Mouse (Mus musculus) mature B cell (primary cell): ENCODE data around the gene Rin1.
"Not testable (repeated sequence)": the region's sequence is repeated elsewhere in the genome, so short reads cannot be mapped to it uniquely, and the experiment has no call there.

Experiments used
- in situ Hi-C: fragments of 300-500 bp; cut with MboI; formaldehyde crosslinking; loops from 2 replicates; pipeline ENCODE4 v1.14.3; 2019

Gene Rin1

DNA sequence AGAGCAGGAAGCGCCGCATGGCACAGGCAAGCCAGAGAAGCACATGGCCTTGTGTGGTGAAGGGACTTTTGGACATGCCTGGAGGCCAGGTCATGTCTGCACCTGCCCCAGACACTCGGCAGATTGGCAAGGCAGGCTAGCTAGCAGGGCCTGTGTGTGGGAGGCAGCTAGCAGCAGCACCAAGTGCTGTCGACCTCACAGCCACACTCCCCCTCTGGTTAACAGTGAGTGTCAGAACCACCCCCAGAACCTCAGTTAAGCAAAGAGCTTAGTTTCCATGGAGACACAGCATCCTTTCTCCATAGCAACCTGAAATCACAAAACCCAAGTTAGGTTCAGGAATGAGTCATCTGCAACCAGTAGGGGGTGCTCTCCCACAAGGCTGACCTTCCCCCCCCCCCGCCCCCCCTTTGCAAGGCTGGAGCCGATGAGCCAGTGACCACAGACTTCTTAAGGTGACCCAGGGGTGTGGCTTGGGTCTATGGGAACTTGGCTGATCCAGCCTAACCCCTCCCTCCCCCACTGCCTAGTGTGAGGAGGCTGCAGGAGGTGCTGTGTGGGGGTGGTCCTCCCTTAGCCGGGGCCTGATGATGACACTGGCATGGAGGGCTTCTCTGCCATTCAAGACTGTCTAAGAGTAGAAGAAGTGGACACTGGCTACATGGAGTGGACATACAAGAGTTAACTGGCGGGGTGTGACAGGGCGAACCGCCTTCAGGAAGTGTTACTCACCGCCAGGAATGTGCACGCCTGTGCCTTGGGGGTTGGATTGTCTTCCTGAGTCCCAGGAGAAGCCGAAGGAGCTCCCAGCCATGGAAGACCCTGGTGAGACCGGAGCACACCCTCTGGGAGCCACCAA, at the start of gene Rin1:
TSS of gene Rin1 (plus strand) at position 435 of the 859 bp plus-strand sequence.
- in situ Hi-C loops = no loop called here

- in situ Hi-C loops = no loop called here
Measured at GRCm38 (mm10) chr19:5001666-5002406, 48.4 kb upstream of the Rin1 start.

GRCm38 (mm10) chr19:5003644-5004043, 46.6 kb upstream of the Rin1 start:
- in situ Hi-C loops = not testable (repeated sequence)

DNA sequence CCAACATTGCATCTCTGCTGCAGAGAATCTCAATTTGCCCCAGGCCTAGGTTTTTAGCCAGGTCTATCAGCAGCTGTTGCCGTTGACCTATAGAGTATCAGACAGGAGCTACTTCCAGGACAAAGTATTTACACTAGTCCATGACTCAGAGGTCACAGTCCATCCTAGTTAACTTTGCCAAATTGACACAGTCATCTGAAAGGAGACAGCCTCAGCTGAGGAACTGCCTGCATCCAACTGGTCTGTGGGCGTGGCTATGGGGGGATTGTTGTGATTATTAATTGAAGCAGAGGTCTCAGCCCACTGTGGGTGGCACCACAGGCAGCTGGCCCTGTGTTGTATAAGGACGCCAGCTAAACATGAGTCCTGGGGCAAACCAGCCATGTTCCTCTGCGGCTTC, 45.4 kb upstream of the Rin1 start:
- in situ Hi-C loops = no loop called here

GRCm38 (mm10) chr19:5013138-5013537, 37.1 kb upstream of the Rin1 start:
- in situ Hi-C loops = no loop called here

DNA sequence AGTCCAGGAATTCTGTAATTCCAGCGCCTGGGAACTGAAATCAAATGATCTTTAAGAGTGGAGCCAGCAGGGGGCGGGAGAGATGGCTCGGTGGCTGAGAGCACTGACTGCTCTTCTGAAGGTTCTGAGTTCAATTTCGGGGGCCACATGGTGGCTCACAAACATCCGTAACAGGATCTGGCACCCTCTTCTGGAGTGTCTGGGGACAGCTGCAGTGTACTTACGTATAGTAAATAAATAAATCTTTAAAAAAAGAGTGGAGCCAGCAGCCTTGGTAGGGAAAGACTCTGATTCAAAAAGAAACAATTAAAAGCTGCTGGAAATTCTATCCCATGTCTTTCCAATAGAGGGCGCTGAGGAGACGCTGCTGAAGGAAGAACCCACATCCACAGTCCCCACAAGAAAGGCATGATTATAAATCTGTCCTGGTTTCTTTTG, 35.3 kb upstream of the Rin1 start:
- in situ Hi-C loops = no loop called here

GRCm38 (mm10) chr19:5016221-5016742, 34.0 kb upstream of the Rin1 start:
- in situ Hi-C loops = no loop called here

GRCm38 (mm10) chr19:5016782-5017181, 33.5 kb upstream of the Rin1 start:
- in situ Hi-C loops = no loop called here

- in situ Hi-C loops = no loop called here
Measured at GRCm38 (mm10) chr19:5017611-5018010, 32.7 kb upstream of the Rin1 start.

DNA sequence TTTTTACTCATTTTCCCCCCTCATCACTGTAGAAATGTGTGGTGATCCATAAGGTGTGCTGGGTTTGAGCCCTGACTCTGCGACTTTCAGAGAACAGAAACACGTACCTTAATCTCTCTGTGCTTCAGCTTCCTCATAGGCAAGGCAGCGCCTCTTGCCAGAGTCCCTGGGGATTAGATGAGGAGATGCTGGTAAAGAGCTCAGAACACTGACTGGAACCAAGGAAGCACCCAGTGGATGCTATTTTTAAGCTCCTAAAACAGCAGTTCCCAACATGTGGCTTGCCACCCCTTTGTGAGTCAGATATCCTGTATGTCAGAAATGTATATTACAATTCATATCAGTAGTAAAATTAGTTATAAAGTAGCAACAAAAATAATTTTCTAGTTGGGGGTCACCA, 32.1 kb upstream of the Rin1 start:
- in situ Hi-C loops = no loop called here

GRCm38 (mm10) chr19:5021416-5021815, 28.9 kb upstream of the Rin1 start:
- in situ Hi-C loops = no loop called here

DNA sequence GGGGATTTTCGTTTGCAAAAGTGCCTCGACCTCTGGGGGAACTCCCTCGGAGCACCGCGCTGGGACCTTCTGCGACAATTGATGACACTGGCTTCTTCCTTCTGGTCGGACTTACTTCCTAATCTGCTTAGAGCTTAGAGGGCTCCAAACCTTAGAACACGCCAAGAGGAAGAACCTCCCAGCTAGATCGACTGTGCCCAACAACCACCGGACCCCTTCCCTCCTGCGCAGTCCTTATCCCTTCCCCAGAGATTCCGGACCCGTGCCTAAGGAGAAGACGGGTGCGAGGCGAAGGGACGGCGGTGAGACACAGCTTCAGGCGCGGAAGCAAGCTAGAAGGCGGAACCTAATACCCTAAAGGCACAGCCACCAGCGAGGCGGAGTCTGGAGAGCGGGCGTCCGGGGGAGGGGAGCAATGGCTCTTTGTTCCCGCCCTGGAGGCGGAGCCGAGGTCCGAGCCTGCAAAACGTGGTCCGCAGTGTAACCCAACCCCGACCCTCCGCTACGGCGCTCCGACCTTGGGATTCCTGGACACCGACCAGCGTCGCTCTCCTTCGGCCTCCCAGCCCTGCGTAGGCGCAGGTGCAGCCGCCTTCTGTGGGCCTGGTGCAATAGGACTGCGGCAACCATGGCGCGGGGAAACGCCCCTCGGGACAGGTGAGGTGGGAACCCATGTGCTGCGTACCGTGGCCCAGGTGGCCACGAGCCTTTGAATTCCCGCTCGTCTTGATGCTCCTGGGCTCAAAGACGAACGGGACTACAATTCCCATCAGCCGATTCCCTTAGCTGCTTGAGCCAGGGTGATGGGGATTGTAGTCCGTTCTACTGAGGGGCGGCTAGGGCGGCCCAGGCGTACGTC, 26.4 kb upstream of the Rin1 start, which contains the start of gene Slc29a2:
TSS of gene Slc29a2 (plus strand) at position 240 of the 859 bp plus-strand sequence.
- in situ Hi-C loops = no loop called here

- in situ Hi-C loops = no loop called here
Measured at GRCm38 (mm10) chr19:5026111-5026510, 24.2 kb upstream of the Rin1 start.

GRCm38 (mm10) chr19:5032686-5033085, 17.6 kb upstream of the Rin1 start:
- in situ Hi-C loops = no loop called here

GRCm38 (mm10) chr19:5036577-5036976, 13.7 kb upstream of the Rin1 start:
- in situ Hi-C loops = no loop called here

DNA sequence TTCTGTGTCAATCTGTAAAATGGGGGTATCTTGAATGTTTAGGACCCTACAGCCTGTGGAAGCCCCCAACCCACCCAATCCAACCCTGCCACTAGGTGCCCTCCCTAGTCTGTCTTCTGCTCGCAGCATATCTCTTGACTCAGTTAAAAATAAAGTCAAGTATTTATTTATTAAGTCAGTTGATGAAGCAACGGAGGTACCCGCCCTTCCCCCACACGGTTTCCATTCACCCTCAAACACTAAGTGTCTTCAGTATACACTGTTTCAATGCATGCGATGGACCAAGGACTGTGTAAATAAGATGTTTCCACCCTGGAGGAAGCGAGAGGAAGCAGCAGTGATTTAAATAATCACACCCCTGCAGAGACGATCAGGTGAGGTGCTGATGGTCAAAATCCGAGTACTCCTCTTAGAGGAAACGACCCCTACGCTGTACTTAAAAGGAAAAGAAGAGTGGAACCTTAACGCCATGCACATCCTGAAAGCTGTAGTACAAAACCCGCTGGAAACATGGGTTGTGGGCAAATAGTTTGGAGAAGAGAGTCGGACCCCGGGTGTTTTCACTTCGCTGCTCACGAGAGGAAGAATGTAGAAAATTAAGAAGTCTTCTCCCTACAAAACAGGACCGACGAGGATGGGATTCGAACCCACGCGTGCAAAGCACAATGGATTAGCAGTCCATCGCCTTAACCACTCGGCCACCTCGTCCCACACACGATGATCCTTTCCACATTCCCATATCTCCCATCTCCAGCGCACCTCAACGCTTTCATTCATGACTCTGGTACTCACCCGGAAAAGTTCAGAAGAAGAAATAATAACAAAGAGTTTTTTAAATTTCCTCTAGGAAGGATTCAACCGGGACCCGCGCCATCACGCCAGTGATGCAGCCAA, 12.4 kb upstream of the Rin1 start:
- in situ Hi-C loops = no loop called here

GRCm38 (mm10) chr19:5038709-5039156, 11.5 kb upstream of the Rin1 start, which contains the start of the genes B4gat1 and AC124502.3:
TSS of gene B4gat1 (plus strand) at chr19:5038826.
TSS of gene AC124502.3 (plus strand) at chr19:5038891.
- in situ Hi-C loops = no loop called here

DNA sequence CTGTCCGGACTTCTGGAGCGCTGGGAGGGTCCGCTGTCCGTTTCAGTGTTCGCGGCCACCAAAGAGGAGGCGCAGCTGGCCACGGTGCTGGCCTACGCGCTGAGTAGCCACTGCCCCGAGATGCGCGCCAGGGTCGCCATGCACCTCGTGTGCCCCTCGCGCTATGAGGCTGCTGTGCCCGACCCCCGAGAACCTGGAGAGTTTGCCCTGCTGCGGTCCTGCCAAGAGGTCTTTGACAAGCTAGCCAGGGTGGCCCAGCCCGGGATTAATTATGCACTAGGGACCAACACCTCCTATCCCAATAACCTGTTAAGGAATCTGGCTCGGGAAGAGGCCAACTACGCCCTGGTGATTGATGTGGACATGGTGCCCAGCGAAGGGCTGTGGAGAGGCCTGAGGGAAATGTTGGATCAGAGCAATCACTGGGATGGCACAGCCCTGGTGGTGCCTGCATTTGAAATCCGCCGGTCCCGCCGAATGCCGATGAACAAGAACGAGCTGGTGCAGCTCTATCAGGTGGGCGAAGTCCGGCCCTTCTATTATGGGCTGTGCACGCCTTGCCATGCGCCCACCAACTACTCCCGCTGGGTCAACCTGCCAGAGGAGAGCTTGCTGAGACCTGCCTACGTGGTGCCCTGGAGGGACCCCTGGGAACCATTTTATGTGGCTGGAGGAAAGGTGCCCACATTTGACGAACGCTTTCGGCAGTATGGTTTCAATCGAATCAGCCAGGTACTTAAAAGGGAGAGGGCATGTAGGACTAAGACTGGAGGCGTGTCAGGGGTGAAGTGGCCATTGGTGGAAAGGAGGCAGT, 10.8 kb upstream of the Rin1 start:
- in situ Hi-C loops = no loop called here

DNA sequence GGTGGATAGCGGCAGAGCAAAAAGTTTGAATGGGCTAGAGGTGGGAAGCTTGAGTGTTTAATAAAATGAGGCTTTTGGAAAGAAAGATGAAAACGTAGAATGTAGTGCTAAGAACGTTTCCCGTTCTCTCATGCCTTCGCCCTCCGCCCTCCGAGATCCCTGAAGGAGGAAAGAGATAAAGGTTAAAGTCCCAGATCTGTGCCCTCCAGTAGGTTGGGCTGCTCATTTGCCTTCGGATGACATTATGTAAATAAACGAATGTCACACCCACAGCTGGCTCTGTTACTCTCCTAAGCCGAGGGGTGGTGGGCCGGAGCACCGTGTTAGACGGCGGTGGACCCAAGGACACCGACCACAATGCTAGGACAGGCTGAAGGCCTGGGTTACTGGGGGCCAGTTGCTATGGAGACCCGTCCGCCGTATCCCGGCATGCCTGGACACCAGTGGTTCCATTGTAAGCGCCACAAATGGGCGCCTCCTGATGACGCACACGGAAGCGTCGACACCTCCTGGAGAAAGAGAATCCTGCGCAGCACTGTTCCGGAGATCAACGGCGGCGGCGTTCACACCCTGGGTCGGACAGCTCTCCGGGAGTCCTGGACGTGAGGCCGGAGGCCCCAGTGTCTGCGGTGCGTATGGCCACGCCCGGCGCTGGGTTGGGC, 9.3 kb upstream of the Rin1 start, which contains the start of gene Brms1:
TSS of gene Brms1 (plus strand) at position 493 of the 662 bp plus-strand sequence.
- in situ Hi-C loops = no loop called here
